Mouse (Mus musculus) embryonic facial prominence, embryonic 11.5 days (tissue): ENCODE measurements around the gene Rbbp4. TPM values are rescaled to one million over a fixed set of nuclear protein-coding genes. Genes with fewer than 3 reads are reported as not detected.

Source experiments
- ATAC-seq: fragments of 200-750 bp; cut with Nextera tagmentation; replicated peaks from 2 replicates; pipeline ENCODE4 v1.8.0; 2017; ENCODE audit warnings: low read depth; ENCODE audit not compliant: insufficient number of reproducible peaks, low FRiP score, low TSS enrichment
- DNase-seq: peaks from one replicate; pipeline ENCODE4 v3.0.0-alpha.2; 2015; ENCODE audit warnings: low spot score
- H3K27ac ChIP-seq: fragments of 300-500 bp; sonication (generic); replicated peaks from 2 replicates; pipeline ENCODE4 v1.5.1; 2014; ENCODE audit warnings: mild to moderate bottlenecking, low read depth, low read length, control low read depth
- H3K27me3 ChIP-seq: fragments of 300-500 bp; sonication (generic); 2 replicates; pipeline ENCODE4 v1.6.1; 2014; ENCODE audit warnings: mild to moderate bottlenecking, low read length, moderate library complexity, mixed read lengths; ENCODE audit not compliant: control insufficient read depth, insufficient read depth
- H3K36me3 ChIP-seq: fragments of 300-500 bp; sonication (generic); replicated peaks from 2 replicates; pipeline ENCODE4 v1.6.1; 2014; ENCODE audit warnings: low read depth, mild to moderate bottlenecking, low read length, moderate library complexity, mixed read lengths; ENCODE audit not compliant: control insufficient read depth, insufficient read depth
- H3K4me1 ChIP-seq: fragments of 300-500 bp; sonication (generic); 2 replicates; pipeline ENCODE4 v1.6.1; 2014; ENCODE audit warnings: low read length, mixed read lengths; ENCODE audit not compliant: control insufficient read depth, insufficient read depth
- H3K4me2 ChIP-seq: fragments of 300-500 bp; sonication (generic); 2 replicates; pipeline ENCODE4 v1.6.1; 2014; ENCODE audit warnings: low read depth, mild to moderate bottlenecking, control low read depth, low read length, moderate library complexity
- H3K4me3 ChIP-seq: fragments of 300-500 bp; sonication (generic); 2 replicates; pipeline ENCODE4 v1.5.1; 2014; ENCODE audit warnings: low read depth, low read length, control low read depth
- H3K9ac ChIP-seq: fragments of 300-500 bp; sonication (generic); replicated peaks from 2 replicates; pipeline ENCODE4 v1.6.1; 2014; ENCODE audit warnings: mild to moderate bottlenecking, control low read depth, low read length
- H3K9me3 ChIP-seq: fragments of 300-500 bp; sonication (generic); replicated peaks from 2 replicates; pipeline ENCODE4 v1.6.1; 2016; ENCODE audit warnings: mild to moderate bottlenecking, low read length, inconsistent platforms, mixed read lengths; ENCODE audit not compliant: control insufficient read depth
- WGBS: fragments of 180-500 bp; shearing (Covaris S2); extraction: QIAGEN DNeasy Blood & Tissue Kit; methylation state at CpG from one replicate; pipeline ENCODE4 v1.1.7; 2014; 5-methylcytosine and 5-hydroxymethylcytosine counted together
- microRNA-seq: library from miRNA; unstranded; fragments of <30 nt; microRNA quantifications from one replicate; pipeline ENCODE4, GENCODE M21; 2016; ENCODE audit warnings: borderline number of aligned reads
- polyA plus RNA-seq: library from polyadenylated mRNA; unstranded; fragments of >200 nt; fragmentation: Nextera tagmentation; extraction: Ambion mirVana; gene quantifications from 2 replicates; pipeline ENCODE4 v1.2.1, GENCODE M21; 2014

The Rbbp4 gene
- polyA plus RNA-seq, 1 experiment from 2014 or later, result 661 TPM

GRCm38 (mm10) chr4:129260678-129261077 is 74.5 kb downstream of the Rbbp4 start:
- WGBS, result 12% methylated on average over 6 of the region's 6 CpGs
- no peak for DNase-seq
- no peaks in the 10 kb centered on the region for H3K9me3 ChIP-seq
- peaks cover 11% of the 10 kb centered on the region; the same call in 1 of the 2 replicates for H3K4me1 ChIP-seq
- no peak overlapping the region for H3K4me3 ChIP-seq
- H3K27me3 ChIP-seq, result no peaks in the 10 kb centered on the region
- ATAC-seq, result no peak
- H3K27ac ChIP-seq, result no peak overlapping the region
- H3K36me3 ChIP-seq, result no peaks in the 10 kb centered on the region
- no peak overlapping the region for H3K4me2 ChIP-seq
- peak overlapping the region; percentile 23; the same call in 1 of the 2 replicates for H3K9ac ChIP-seq

GRCm38 (mm10) chr4:129259101-129259500 is 76.1 kb downstream of the Rbbp4 start:
- H3K27me3 ChIP-seq, result no peaks in the 10 kb centered on the region
- no peaks in the 10 kb centered on the region for H3K9me3 ChIP-seq
- DNase-seq (no peak), ATAC-seq (no peak)
- H3K4me2 ChIP-seq, result no peak overlapping the region
- H3K4me3 ChIP-seq, result no peak overlapping the region
- WGBS, result 58% methylated on average over 4 of the region's 4 CpGs
- peaks cover 11% of the 10 kb centered on the region; the same call in 1 of the 2 replicates for H3K4me1 ChIP-seq
- no peak overlapping the region for H3K9ac ChIP-seq
- no peak overlapping the region for H3K27ac ChIP-seq
- H3K36me3 ChIP-seq, result no peaks in the 10 kb centered on the region

Small RNA genes within 50 kb of the gene (microRNA-seq; reads per million reads assigned to microRNA genes)
- gene Gm22994, result not detected

Other genes starting within 250 kb of the Rbbp4 start
- gene Tmem54, start 229.8 kb downstream of the Rbbp4 start, polyA plus RNA-seq, result 6.3 and 6.4 TPM in 2 replicates
- gene Hpca, start 213.3 kb downstream of the Rbbp4 start, polyA plus RNA-seq, result 3.1 and 3.5 TPM in 2 replicates
- 2.8 and 3.8 TPM in 2 replicates for gene Fndc5, start 198.4 kb downstream of the Rbbp4 start, polyA plus RNA-seq
- gene S100pbp, start 145.6 kb downstream of the Rbbp4 start, polyA plus RNA-seq, result 22.8 and 24.5 TPM in 2 replicates
- 91.1 and 95.3 TPM in 2 replicates for gene Yars, start 145.6 kb downstream of the Rbbp4 start, polyA plus RNA-seq
- 2.4 and 2.5 TPM in 2 replicates for gene C77080, start 74.0 kb downstream of the Rbbp4 start, polyA plus RNA-seq
- 0.25 and 0.63 TPM in 2 replicates for gene Sync, start 47.8 kb downstream of the Rbbp4 start, polyA plus RNA-seq
- 46.1 and 53.6 TPM in 2 replicates for gene Zbtb8os, start 325 bp upstream of the Rbbp4 start, polyA plus RNA-seq
- gene Zbtb8a, start 42.7 kb upstream of the Rbbp4 start, polyA plus RNA-seq, result 6.5 and 7.2 TPM in 2 replicates
- 2.4 and 2.8 TPM in 2 replicates for gene Zbtb8b, start 105.5 kb upstream of the Rbbp4 start, polyA plus RNA-seq
- gene Bsdc1, start 126.2 kb upstream of the Rbbp4 start, polyA plus RNA-seq, result 21.2 and 22.0 TPM in 2 replicates
- gene Tssk3, start 155.7 kb upstream of the Rbbp4 start, polyA plus RNA-seq, result not detected in 2 replicates
- gene Fam229a, start 155.8 kb upstream of the Rbbp4 start, polyA plus RNA-seq, result not detected in 2 replicates
- gene Marcksl1, start 178.2 kb upstream of the Rbbp4 start, polyA plus RNA-seq, result 1,559 and 1,563 TPM in 2 replicates
- gene Hdac1, start 207.3 kb upstream of the Rbbp4 start, polyA plus RNA-seq, result 271 and 273 TPM in 2 replicates
- 11.3 and 14.2 TPM in 2 replicates for gene Lck, start 238.3 kb upstream of the Rbbp4 start, polyA plus RNA-seq
- 2.9 and 3.2 TPM in 2 replicates for gene Fam167b, start 243.2 kb upstream of the Rbbp4 start, polyA plus RNA-seq